Mouse (Mus musculus) stomach, postnatal 0 days (tissue): ENCODE measurements at regions not wholly inside any gene's neighbourhood (a gene's known extent, or its start where the extent isn't known, plus 50 kb on each side); places are given as distances from the start of the nearest gene placed in this dataset.
"Not testable (repeated sequence)": the region's sequence is repeated elsewhere in the genome, so short reads cannot be mapped to it uniquely, and the experiment has no call there.

Source experiments
- CTCF ChIP-seq: IDR thresholded peaks from 2 replicates; pipeline ENCODE4 v1.5.1; 2016; ENCODE audit warnings: antibody characterized with exemption, low read depth, mild to moderate bottlenecking, moderate library complexity
- EP300 ChIP-seq: optimal IDR thresholded peaks from 2 replicates; pipeline ENCODE3; 2016; ENCODE audit warnings: antibody characterized with exemption

DNA sequence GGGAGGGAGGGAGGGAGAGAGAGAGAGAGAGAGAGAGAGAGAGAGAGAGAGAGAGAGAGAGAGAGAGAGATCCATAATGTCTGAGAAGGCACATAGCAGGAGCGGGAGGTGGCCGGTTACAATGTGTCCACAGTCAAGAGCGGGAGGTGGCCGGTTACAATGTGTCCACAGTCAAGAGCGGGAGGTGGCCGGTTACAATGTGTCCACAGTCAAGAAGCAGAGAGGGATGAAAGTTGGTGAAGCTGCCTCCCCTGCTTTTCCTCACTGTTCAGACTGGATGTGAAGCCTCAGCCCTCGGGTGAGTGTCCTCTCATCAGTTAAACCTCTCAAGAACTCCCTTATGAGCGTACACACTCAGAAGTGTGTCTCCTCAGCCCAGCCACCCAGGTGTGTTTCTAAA is 57.2 kb upstream of the Dlx2 start:
- TF ChIP-seq CTCF, EP300: not testable (repeated sequence)
